In genomic region chr11:8215634-8216033, GRCm38 (mm10) we compare ENCODE assay signal across 11 mouse cellular contexts.
DNase-seq lines count a peak whose midpoint lies in the region; ATAC-seq and TF ChIP-seq lines count a peak whose summit lies in the region.
"Had no signal": no experiment of that assay in that cellular context is flagged by ENCODE, and none has a peak within 500 bp of the region (broad histone marks: within the 10 kb centered on the region; RNA-seq: fewer than 3 reads in every experiment).

No protein-coding gene starts in this region.

- ATAC-seq in embryonic facial prominence, embryonic 14.5 days (ENCODE audit: low read depth), result no peak
- ATAC-seq in megakaryocyte-erythroid progenitor cell, adult 5-6 weeks (replicated peaks; ENCODE audit: low FRiP score, low TSS enrichment, poor library complexity, severe bottlenecking), result no peak
- no peak for ATAC-seq in forebrain, postnatal 0 days
- ATAC-seq in activated CD4-positive, CD25-positive, alpha-beta regulatory T cell, adult 4 months, result no peak

- no peak overlapping the region for H3K9ac ChIP-seq in embryonic facial prominence, embryonic 14.5 days (ENCODE audit: low read depth, low read length)
- H3K9ac ChIP-seq in forebrain, postnatal 0 days, result no peak overlapping the region
- H3K9ac ChIP-seq: hindbrain, embryonic 15.5 days had no signal

- H3K4me1 ChIP-seq in embryonic facial prominence, embryonic 14.5 days (ENCODE audit: control insufficient read depth, insufficient read depth, low read length), result no peaks in the 10 kb centered on the region
- no peaks in the 10 kb centered on the region for H3K4me1 ChIP-seq in embryonic facial prominence, embryonic 10.5 days
- H3K4me1 ChIP-seq in forebrain, postnatal 0 days (ENCODE audit: insufficient read depth), result no peaks in the 10 kb centered on the region
- H3K4me1 ChIP-seq: hindbrain, embryonic 15.5 days; megakaryocyte, embryonic 14.5 days had no signal

- no peaks in the 10 kb centered on the region for H3K27me3 ChIP-seq in embryonic facial prominence, embryonic 14.5 days (replicated peaks; ENCODE audit: control insufficient read depth, insufficient read depth, low read length)
- H3K27me3 ChIP-seq in embryonic facial prominence, embryonic 10.5 days (replicated peaks; ENCODE audit: low read depth, poor library complexity, severe bottlenecking), result no peaks in the 10 kb centered on the region
- no peaks in the 10 kb centered on the region for H3K27me3 ChIP-seq in forebrain, postnatal 0 days (ENCODE audit: insufficient read depth, low read length)
- H3K27me3 ChIP-seq: hindbrain, embryonic 15.5 days; megakaryocyte, embryonic 14.5 days had no signal

- no peak for TF ChIP-seq CTCF in forebrain, postnatal 0 days (IDR thresholded peaks at IDR 0.05; ENCODE audit: low read depth)

- no peaks in the 10 kb centered on the region for H3K9me3 ChIP-seq in embryonic facial prominence, embryonic 14.5 days (ENCODE audit: control insufficient read depth, low read length)
- H3K9me3 ChIP-seq in embryonic facial prominence, embryonic 10.5 days, result no peaks in the 10 kb centered on the region
- no peaks in the 10 kb centered on the region for H3K9me3 ChIP-seq in forebrain, postnatal 0 days (ENCODE audit: low read length)
- H3K9me3 ChIP-seq: hindbrain, embryonic 15.5 days; megakaryocyte, embryonic 14.5 days had no signal

- peak; percentile 49 for DNase-seq in embryonic facial prominence, embryonic 14.5 days (ENCODE audit: low spot score)
- no peak for DNase-seq in embryonic facial prominence, embryonic 10.5 days (ENCODE audit: low spot score)
- peak; percentile 29 for DNase-seq in urinary bladder, postnatal 14 days (ENCODE audit: low spot score)
- no peak for DNase-seq in urinary bladder, postnatal 4 days (ENCODE audit: low spot score in 2 of 2)
- DNase-seq in kidney, postnatal 10 days, result peak; percentile 58
- no peak for DNase-seq in forebrain, postnatal 0 days
- DNase-seq: B cell, adult 2 months had no signal

- H3K4me2 ChIP-seq in embryonic facial prominence, embryonic 14.5 days (ENCODE audit: low read depth, low read length), result no peak overlapping the region
- no peak overlapping the region for H3K4me2 ChIP-seq in forebrain, postnatal 0 days (ENCODE audit: low read depth)
- H3K4me2 ChIP-seq: hindbrain, embryonic 15.5 days had no signal

- no peak overlapping the region for H3K4me3 ChIP-seq in embryonic facial prominence, embryonic 14.5 days (ENCODE audit: low read depth, low read length)
- H3K4me3 ChIP-seq in embryonic facial prominence, embryonic 10.5 days, result no peak overlapping the region
- H3K4me3 ChIP-seq in forebrain, postnatal 0 days (ENCODE audit: low read depth, low read length), result no peak overlapping the region
- H3K4me3 ChIP-seq: hindbrain, embryonic 15.5 days; megakaryocyte, embryonic 14.5 days had no signal

- H3K36me3 ChIP-seq in embryonic facial prominence, embryonic 14.5 days (ENCODE audit: control insufficient read depth, insufficient read depth, low read length), result no peaks in the 10 kb centered on the region
- no peaks in the 10 kb centered on the region for H3K36me3 ChIP-seq in embryonic facial prominence, embryonic 10.5 days (replicated peaks)
- H3K36me3 ChIP-seq in forebrain, postnatal 0 days (ENCODE audit: insufficient read depth), result no peaks in the 10 kb centered on the region
- H3K36me3 ChIP-seq: hindbrain, embryonic 15.5 days had no signal

- H3K27ac ChIP-seq in embryonic facial prominence, embryonic 14.5 days (replicated peaks; ENCODE audit: low read depth, low read length), result no peak overlapping the region
- H3K27ac ChIP-seq in embryonic facial prominence, embryonic 10.5 days (replicated peaks), result no peak overlapping the region
- H3K27ac ChIP-seq in forebrain, postnatal 0 days (ENCODE audit: low read depth, low read length), result no peak overlapping the region
- H3K27ac ChIP-seq: hindbrain, embryonic 15.5 days had no signal

- 65% methylated on average over 7 of the region's 7 CpGs for WGBS in embryonic facial prominence, embryonic 14.5 days
- 85% methylated on average over 7 of the region's 7 CpGs for WGBS in embryonic facial prominence, embryonic 10.5 days
- 20% methylated on average over 7 of the region's 7 CpGs for WGBS in forebrain, postnatal 0 days

Comparison
In these comparisons a context has a peak if more than half of its experiments do, and no peak if none do; other contexts are left out.
1. DNase-seq: peak in embryonic facial prominence, embryonic 14.5 days (single experiment), urinary bladder, postnatal 14 days (single experiment) and kidney, postnatal 10 days (single experiment); none in embryonic facial prominence, embryonic 10.5 days (single experiment), urinary bladder, postnatal 4 days (0 of 2) and forebrain, postnatal 0 days (single experiment).